Mouse (Mus musculus) stomach, embryonic 16.5 days (tissue): ENCODE data around the gene Ccdc114. TPM values are rescaled to one million over a fixed set of nuclear protein-coding genes. Genes with fewer than 3 reads are reported as not detected.
"Not testable (repeated sequence)": the region's sequence is repeated elsewhere in the genome, so short reads cannot be mapped to it uniquely, and the experiment has no call there.

Experiments used
- ATAC-seq: fragments of 200-750 bp; cut with Nextera tagmentation; 2 replicates; pipeline ENCODE4 v1.8.0; 2017; ENCODE audit warnings: moderate number of reproducible peaks, moderate TSS enrichment; ENCODE audit not compliant: insufficient read depth, low FRiP score
- H3K27ac ChIP-seq: fragments of 300-500 bp; sonication (generic); 2 replicates; pipeline ENCODE4 v1.5.1; 2014; ENCODE audit warnings: low read length
- H3K27me3 ChIP-seq: fragments of 300-500 bp; sonication (generic); 2 replicates; pipeline ENCODE4 v1.6.1; 2014; ENCODE audit warnings: low read length, control low read depth, mixed read lengths; ENCODE audit not compliant: control insufficient read depth, insufficient read depth
- H3K36me3 ChIP-seq: fragments of 300-500 bp; sonication (generic); 2 replicates; pipeline ENCODE4 v1.6.1; 2014; ENCODE audit warnings: low read length; ENCODE audit not compliant: control insufficient read depth, insufficient read depth
- H3K4me1 ChIP-seq: fragments of 300-500 bp; sonication (generic); 2 replicates; pipeline ENCODE4 v1.6.1; 2014; ENCODE audit warnings: low read length, control low read depth, mixed read lengths; ENCODE audit not compliant: control insufficient read depth, insufficient read depth
- H3K4me2 ChIP-seq: fragments of 300-500 bp; sonication (generic); 2 replicates; pipeline ENCODE4 v1.6.1; 2014; ENCODE audit warnings: low read depth, low read length, mixed read lengths
- H3K4me3 ChIP-seq: fragments of 300-500 bp; sonication (generic); replicated peaks from 2 replicates; pipeline ENCODE4 v1.5.1; 2014; ENCODE audit warnings: mild to moderate bottlenecking, low read length
- H3K9ac ChIP-seq: fragments of 300-500 bp; sonication (generic); 2 replicates; pipeline ENCODE4 v1.6.1; 2014; ENCODE audit warnings: low read length
- H3K9me3 ChIP-seq: fragments of 300-500 bp; sonication (generic); replicated peaks from 2 replicates; pipeline ENCODE4 v1.6.1; 2016; ENCODE audit warnings: low read length, control low read depth; ENCODE audit not compliant: control insufficient read depth
- WGBS: fragments of 180-500 bp; shearing (Covaris S2); extraction: QIAGEN DNeasy Blood & Tissue Kit; methylation state at CpG from one replicate; pipeline ENCODE4 v1.1.7; 2014; 5-methylcytosine and 5-hydroxymethylcytosine counted together
- polyA plus RNA-seq: library from polyadenylated mRNA; unstranded; fragments of >200 nt; fragmentation: Nextera tagmentation; extraction: Ambion mirVana; gene quantifications from 2 replicates; pipeline ENCODE4 v1.2.1, GENCODE M21; 2015

Gene Ccdc114
- polyA plus RNA-seq, 1 experiment from 2014 or later, result 4.1 TPM

DNA sequence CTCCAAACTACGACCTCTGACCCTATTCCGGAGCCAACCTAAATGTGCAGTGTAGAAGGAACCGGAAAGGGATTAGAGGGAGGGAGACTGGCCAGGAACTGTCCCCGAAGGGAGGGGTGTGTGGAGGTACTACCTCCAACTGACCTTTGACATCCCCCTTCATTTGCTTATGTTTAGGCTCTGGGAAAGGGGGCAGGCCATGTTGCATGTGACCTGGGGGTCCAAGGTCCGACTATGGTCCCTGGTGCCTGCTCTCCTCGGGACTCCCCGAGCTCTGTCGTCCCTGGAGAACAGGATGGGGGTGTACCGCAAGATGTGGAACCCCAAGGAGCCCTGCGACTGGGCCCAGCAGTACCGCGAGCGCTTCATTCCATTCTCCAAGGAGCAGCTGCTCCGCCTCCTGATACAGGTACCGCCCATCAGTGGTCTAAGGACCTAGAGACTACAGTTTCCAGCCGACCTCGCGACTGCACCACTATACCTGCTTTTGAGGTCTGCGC is 26.6 kb upstream of the Ccdc114 start:
- ATAC-seq, result peak; percentile 61
- H3K4me3 ChIP-seq, result peak overlapping the region; percentile 64
- H3K36me3 ChIP-seq, result no peaks in the 10 kb centered on the region
- H3K9me3 ChIP-seq, result no peaks in the 10 kb centered on the region
- peak overlapping the region; percentile 93 for H3K4me2 ChIP-seq
- H3K4me1 ChIP-seq, result peaks cover 5% of the 10 kb centered on the region
- peak overlapping the region; percentile 85 for H3K27ac ChIP-seq
- H3K9ac ChIP-seq, result peak overlapping the region; percentile 84
- no peaks in the 10 kb centered on the region for H3K27me3 ChIP-seq
- WGBS, result under 1% methylated on average over 19 of the region's 19 CpGs

- WGBS, result 54% methylated on average over 4 of the region's 4 CpGs
- H3K9ac ChIP-seq, H3K9me3 ChIP-seq, H3K4me1 ChIP-seq, H3K27ac ChIP-seq, H3K27me3 ChIP-seq, H3K36me3 ChIP-seq, ATAC-seq: not testable (repeated sequence)
- Histone ChIP-seq H3K4me2 (peak overlapping the region; percentile 93), H3K4me3 (peak overlapping the region; percentile 64; the same call in 1 of the 2 replicates)
Measured at GRCm38 (mm10) chr7:45898125-45898524, 25.7 kb upstream of the Ccdc114 start.

- no peak overlapping the region for H3K4me2 ChIP-seq
- H3K4me1 ChIP-seq, result peaks cover 5% of the 10 kb centered on the region
- no peaks in the 10 kb centered on the region for H3K27me3 ChIP-seq
- ATAC-seq, result no peak
- no peak overlapping the region for H3K4me3 ChIP-seq
- H3K36me3 ChIP-seq, result no peaks in the 10 kb centered on the region
- H3K9ac ChIP-seq, result no peak overlapping the region
- no peak overlapping the region for H3K27ac ChIP-seq
- WGBS, result 39% methylated on average over 5 of the region's 5 CpGs
- no peaks in the 10 kb centered on the region for H3K9me3 ChIP-seq
Measured at GRCm38 (mm10) chr7:45901562-45901961, 22.3 kb upstream of the Ccdc114 start.

- ATAC-seq, result no peak
- WGBS, result 68% methylated on average over 9 of the region's 12 CpGs
- H3K4me2 ChIP-seq, result no peak overlapping the region
Measured at GRCm38 (mm10) chr7:45902481-45903002, 21.3 kb upstream of the Ccdc114 start.

GRCm38 (mm10) chr7:45906622-45907021 is 17.2 kb upstream of the Ccdc114 start:
- ATAC-seq, result no peak
- 88% methylated on average over 9 of the region's 9 CpGs for WGBS
- Histone ChIP-seq H3K27ac (no peak overlapping the region), H3K4me2 (no peak overlapping the region), H3K9me3 (no peaks in the 10 kb centered on the region), H3K36me3 (peaks cover 10% of the 10 kb centered on the region), H3K4me3 (no peak overlapping the region), H3K27me3 (no peaks in the 10 kb centered on the region), H3K4me1 (no peaks in the 10 kb centered on the region), H3K9ac (no peak overlapping the region)

More at GRCm38 (mm10) chr7:45902481-45903002, 21.3 kb upstream of the Ccdc114 start:
- H3K36me3 ChIP-seq, result 0 out of 2 replicates have a peak, but pooled peaks cover 4% of the 10 kb centered on the region
- peaks cover 5% of the 10 kb centered on the region for H3K4me1 ChIP-seq
- H3K9me3 ChIP-seq, result no peaks in the 10 kb centered on the region
- no peak overlapping the region for H3K9ac ChIP-seq
- no peak overlapping the region for H3K4me3 ChIP-seq
- H3K27ac ChIP-seq, result no peak overlapping the region; the same call in 1 of the 2 replicates
- H3K27me3 ChIP-seq, result no peaks in the 10 kb centered on the region

- peaks cover 10% of the 10 kb centered on the region for H3K36me3 ChIP-seq
- no peak for ATAC-seq
- no peak overlapping the region for H3K9ac ChIP-seq
- no peak overlapping the region for H3K27ac ChIP-seq
- H3K27me3 ChIP-seq, result no peaks in the 10 kb centered on the region
- no peaks in the 10 kb centered on the region for H3K4me1 ChIP-seq
- H3K9me3 ChIP-seq, result no peaks in the 10 kb centered on the region
- H3K4me3 ChIP-seq, result no peak overlapping the region
- H3K4me2 ChIP-seq, result no peak overlapping the region
Measured at GRCm38 (mm10) chr7:45908384-45908783, 15.5 kb upstream of the Ccdc114 start.

DNA sequence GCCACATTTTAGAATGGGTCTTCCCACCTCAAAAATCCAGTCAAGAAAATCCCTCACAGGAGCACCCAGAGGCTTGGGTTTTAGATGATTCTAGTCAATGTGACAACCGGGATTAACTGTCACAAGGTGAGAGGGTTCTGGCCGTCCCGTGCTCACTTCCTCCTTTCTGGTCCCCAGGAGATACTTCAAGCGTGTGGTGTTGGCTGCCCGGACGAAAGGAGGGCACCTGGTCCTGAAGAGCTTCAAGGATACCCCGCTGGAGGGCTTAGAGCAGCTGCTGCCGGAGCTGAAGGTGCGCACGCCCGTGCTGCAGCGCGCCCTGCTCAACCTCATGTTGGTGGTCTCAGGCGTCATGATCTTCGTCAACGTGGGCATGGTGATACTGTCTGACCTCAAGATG is 14.7 kb upstream of the Ccdc114 start:
- Histone ChIP-seq H3K36me3 (peaks cover 10% of the 10 kb centered on the region), H3K4me3 (no peak overlapping the region), H3K4me2 (no peak overlapping the region), H3K9ac (no peak overlapping the region), H3K27ac (no peak overlapping the region), H3K9me3 (no peaks in the 10 kb centered on the region), H3K4me1 (no peaks in the 10 kb centered on the region), H3K27me3 (no peaks in the 10 kb centered on the region)
- 94% methylated on average over 16 of the region's 16 CpGs for WGBS
- ATAC-seq, result no peak

DNA sequence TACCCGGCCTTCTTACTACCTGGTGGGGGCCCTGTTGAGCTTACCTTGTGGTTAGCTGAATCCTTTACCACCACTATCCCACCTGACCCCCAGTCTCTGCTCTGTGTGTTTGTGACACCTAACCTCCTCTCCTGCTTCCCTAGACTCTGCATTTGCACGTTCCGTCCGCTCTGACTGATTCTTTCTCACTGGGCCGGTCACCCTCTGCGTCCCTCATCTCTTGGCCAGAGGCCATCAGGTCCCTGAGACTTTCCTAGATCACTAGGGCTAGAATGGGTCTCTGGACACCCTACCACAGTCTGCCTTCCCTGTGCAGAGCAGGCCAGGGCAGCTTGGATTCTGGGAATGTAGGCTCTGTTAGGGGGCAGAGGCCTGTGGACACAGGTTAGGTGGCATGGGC is 9.8 kb upstream of the Ccdc114 start:
- Histone ChIP-seq H3K4me1 (peaks cover 29% of the 10 kb centered on the region), H3K4me3 (no peak overlapping the region), H3K27ac (no peak overlapping the region), H3K9ac (no peak overlapping the region), H3K36me3 (peaks cover 6% of the 10 kb centered on the region), H3K27me3 (no peaks in the 10 kb centered on the region), H3K9me3 (no peaks in the 10 kb centered on the region), H3K4me2 (no peak overlapping the region)
- no peak for ATAC-seq
- WGBS, result 85% methylated on average over 6 of the region's 6 CpGs

- H3K4me2 ChIP-seq, result no peak overlapping the region
- ATAC-seq, result no peak
- H3K9me3 ChIP-seq, result no peaks in the 10 kb centered on the region
- 75% methylated on average over 5 of the region's 5 CpGs for WGBS
- H3K36me3 ChIP-seq, result no peaks in the 10 kb centered on the region
- H3K27ac ChIP-seq, result no peak overlapping the region
- H3K4me1 ChIP-seq, result peaks cover 38% of the 10 kb centered on the region
- H3K4me3 ChIP-seq, result no peak overlapping the region
- no peak overlapping the region for H3K9ac ChIP-seq
- no peaks in the 10 kb centered on the region for H3K27me3 ChIP-seq
Measured at GRCm38 (mm10) chr7:45915011-45915410, 8.9 kb upstream of the Ccdc114 start.
